Mouse (Mus musculus): Measurements from ENCODE around the gene Fopnl.

Fopnl gene

DNA sequence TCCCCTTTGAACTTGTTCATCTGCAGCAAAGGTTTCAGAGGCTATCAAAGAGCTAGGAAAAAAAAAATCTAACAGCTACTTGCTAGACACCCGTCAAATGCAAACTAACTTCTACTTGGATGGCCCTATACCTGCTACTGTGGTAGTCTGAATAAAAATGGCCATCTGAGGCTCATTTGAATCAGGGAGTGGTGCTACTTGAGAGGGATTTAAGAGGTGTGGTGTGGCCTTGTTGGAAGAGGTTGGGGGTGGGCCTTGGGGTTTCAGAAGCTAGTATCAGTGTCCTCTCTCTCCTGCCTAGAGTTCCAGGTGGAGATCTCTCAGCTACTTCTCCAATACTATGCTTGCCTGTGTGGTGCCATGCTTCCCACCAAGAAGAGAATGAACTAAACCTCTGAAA is 10.8 kb downstream of the Fopnl start:
- DNase-seq: no peak

DNA sequence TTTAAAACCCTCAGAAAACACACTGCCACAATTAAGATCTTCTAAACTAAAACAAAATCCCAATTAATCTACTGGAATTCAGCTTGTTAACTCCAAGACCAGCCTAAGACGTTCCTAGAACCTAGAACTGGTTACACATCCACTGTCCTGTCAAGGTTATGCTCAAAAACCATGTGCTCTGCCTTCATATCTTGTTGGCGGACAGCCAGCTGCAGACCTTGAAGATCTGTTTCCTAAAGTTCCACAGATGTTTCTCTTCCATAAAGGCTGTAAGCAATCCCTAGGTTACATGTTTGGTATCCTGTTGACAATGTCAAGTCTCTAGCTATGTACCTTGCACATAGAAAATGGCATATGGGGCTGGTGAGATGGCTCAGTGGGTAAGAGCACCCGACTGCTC is 12.4 kb downstream of the Fopnl start:
- no peak for DNase-seq

DNA sequence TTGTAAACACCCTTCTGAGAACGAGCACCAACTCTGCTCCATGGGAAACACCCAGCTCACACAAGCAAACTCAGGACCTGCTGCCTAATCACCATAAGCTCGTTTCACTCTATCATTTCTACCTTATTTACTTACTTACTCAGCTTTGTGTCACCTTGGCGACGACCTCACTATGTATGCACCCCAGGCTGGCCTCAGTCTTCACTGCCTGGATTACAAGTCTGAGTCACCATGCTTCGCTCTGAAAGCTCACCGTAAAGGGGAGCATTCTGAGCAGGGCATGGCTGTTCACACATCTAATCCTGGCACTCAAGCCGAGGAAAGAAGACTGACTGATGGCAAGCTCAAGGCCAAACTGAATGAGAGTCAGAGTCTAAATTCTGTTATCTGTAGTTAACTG is 13.5 kb downstream of the Fopnl start:
- no peak for DNase-seq

DNA sequence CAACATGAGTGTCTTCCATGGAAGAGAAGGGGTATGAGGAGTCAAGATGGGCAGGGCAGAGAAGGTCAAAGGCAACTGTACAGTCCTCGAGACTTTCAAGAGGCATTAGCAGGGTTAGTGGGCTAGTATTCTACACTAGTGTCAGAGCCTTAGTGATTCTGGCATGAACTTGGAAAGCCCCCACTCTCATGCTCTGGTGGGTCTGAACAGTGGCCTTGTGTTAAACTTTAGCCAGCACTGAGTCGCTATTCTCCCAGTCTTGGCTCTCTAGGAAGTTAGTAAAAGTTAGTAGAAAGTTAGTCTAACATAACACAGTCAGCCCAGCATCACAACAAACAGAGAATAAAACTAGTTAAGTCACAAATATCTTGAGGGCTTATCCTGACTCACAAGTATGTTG is 14.1 kb downstream of the Fopnl start:
- no peak for DNase-seq

DNA sequence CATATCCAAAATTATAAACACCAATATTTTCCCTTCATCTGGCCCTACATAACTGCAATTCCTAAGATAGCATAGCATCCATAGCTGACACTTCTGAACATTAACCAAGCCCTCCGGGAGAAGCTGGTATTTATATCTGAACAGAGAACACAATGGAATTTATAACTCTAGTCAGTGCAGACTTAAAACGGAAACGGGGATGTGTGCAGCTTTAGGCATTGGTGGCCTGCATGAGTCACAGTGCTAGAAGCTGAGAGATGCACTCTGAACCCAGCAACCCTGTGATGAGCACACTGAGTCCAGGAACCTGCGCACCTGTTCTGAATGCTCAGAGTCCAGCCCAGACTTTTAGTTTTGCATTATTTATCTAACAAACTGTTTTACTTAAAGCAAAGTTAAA is 18.7 kb downstream of the Fopnl start:
- no peak for DNase-seq

DNA sequence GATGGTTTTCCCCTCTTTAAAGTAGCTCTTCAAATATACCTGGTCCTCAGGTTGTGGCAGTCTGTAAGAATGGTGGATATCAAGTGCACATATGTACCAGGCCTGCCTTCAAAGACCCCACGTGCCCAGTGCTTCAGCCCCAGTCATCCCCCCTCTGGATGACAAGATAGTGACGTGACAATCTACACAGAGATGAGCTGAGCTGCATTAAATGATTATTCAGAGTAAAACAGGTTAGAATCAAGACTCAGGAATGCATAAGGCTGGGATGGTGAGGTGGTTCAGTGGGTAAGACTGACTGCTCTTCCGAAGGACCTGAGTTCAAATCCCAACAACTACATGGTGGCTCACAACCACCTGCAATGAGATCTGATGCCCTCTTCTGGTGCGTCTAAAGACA is 19.5 kb downstream of the Fopnl start:
- no peak for DNase-seq

DNA sequence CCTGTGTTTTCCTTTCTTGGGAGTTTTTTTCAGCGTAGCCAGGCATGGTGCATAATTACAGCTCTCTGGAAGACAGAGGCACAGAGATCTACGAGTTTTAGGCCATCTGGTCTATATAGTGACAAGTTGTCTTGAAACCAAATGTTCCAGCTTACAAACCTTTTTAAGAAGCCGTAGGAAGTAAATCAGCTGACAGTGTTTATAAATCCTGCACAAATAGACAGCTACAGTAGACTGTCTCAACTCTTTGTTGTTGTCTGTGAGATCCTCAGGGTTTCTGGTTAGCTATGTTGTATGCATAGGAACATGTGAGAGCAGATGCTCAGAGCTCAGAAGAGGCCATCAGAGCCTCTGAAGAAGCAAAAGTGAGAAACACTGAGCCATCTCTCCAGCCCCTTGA is 20.1 kb downstream of the Fopnl start:
- DNase-seq: no peak

DNA sequence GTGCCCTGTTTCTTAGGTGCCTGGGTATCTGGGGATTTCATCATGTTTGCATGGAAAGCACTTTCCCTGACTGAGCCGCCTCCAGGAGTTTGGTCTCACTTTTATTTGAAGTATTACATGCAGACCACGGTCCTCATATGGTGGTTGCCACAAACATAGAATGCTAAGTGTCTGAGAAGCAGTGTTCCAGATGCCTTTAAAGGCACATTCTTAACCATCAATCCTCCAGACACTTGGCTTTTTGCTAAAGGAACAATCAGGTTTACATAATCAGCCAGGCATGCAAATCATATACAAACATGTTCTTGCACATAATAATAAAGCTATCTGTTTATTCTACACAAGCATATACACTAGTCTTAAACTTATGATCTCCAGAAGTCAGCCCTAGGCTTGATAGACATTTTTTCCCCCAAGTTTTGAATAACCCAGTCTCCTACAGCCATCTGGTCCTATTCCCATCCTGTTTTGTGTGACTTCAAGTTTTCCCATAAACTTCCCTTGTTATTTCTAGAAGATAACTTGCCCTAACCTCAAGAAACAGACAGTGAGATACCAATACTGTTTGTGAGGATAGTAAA is 20.6 kb downstream of the Fopnl start:
- no peak for DNase-seq

DNA sequence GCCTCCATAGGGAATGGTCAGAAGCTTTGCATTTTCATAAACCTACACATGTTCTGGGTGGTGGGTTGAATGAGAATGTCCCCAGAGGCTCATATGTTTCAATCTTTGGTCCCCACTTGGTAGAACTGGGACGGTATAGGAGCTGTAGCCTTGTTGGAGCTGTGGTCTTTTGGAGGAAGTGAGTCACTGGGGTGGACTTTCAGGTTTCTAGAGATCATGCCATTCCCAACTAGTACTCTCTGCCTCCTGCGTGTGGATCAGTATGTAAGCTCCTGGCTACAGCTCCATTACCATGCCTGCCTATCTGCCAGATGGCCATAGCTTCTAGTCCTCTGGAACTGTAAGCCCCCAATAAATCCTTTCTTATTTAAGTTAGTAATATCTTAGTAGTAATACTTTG is 21.9 kb downstream of the Fopnl start:
- DNase-seq: no peak

DNA sequence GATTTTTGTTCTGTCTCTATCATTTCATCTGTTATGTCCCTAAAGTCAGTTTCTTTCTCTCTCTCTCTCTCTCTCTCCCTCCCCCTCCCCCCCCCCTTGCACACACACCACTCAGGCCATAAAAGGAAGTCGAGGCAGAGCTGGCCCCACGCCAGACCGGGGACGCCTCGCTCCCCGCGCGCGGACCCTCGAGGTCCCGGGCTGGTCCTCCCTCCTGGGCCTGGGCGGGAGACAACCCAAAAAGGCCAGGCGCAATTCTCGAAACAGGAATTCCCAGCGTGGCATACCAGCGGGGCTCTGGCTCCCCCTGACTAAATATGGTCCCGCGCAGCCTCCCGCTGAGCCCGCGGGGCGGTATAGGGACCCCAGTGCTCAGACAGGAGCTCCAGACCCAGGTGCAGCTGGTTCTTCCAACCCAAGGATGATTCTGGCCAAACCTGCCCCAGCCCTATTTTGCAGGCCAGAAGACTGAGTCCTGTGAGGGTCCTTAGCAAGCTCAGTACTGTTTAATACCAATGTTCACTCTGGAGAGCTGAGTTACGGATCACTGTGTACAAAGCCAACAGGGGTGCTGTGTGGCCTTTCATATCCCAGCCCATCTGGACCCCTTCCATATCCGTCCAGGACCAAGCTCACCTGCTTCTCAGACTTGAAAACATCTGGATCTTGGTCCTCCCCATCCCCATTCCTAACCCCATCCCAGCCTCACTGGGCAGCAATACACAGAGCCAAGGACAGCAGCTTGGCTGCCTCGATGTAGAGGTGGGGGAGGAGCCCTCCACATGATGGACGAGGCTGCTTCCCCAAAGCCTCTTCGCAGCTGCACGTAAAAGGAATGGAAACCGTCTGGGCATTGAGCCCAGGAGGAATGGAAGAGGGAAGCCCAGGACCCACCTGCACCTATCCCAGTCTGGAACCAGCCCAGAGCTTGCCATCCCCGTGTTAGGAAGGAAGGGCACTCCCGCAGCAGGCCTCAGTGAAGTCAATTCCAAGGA is 24.7 kb downstream of the Fopnl start:
- DNase-seq: no peak

DNA sequence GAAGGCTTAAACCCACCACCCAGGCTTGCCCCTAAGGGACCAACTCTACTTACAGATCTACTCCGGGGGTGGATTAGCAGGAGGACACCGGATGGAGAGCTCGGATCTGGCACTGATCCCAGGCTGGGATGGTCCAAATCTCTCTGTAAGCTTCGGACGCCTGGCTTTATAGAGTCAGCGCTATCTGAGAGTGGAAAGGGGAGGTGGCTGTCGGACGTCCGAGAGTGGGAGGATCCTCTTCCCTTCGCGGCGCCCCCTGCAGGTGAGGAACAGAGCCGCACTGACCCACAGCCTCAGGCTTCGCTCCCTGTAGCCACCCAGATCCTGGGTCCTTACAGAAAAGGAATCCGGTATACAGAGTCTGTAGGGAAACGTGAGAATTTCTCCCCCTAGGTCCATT is 26.0 kb downstream of the Fopnl start, which contains the start of gene Myh11:
Myh11 (minus strand) TSS at position 150 of the 400 bp plus-strand sequence.
- DNase-seq: peak; percentile 41

DNA sequence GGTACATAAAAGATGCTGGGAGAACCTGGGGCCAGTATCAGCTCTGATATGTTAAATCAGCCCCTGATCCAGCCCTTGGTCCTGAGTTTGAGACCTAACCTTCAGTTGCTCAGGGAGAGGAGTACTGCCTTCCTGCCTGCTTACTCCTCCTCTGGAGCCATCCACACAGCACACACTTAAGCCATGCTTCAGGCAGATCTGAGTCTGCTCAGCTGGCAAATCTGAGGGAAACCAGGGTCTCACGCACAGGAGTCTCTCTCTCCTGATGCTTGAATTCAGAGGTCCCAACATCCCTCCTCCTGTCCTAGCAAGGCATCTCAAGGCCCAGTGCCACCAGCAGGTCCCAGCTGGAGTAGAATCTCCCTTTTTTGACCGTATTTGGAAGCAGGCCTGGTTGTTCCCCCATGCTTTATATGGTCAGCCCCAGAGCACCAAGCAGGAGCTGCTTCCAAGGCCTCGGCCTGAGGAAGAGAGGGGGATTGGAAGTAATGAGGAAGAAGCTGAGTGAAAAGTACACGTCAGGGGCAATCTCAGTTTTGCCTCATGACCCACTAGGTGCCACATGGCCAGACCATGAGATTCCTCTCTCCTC is 44.7 kb downstream of the Fopnl start:
- no peak for DNase-seq

DNA sequence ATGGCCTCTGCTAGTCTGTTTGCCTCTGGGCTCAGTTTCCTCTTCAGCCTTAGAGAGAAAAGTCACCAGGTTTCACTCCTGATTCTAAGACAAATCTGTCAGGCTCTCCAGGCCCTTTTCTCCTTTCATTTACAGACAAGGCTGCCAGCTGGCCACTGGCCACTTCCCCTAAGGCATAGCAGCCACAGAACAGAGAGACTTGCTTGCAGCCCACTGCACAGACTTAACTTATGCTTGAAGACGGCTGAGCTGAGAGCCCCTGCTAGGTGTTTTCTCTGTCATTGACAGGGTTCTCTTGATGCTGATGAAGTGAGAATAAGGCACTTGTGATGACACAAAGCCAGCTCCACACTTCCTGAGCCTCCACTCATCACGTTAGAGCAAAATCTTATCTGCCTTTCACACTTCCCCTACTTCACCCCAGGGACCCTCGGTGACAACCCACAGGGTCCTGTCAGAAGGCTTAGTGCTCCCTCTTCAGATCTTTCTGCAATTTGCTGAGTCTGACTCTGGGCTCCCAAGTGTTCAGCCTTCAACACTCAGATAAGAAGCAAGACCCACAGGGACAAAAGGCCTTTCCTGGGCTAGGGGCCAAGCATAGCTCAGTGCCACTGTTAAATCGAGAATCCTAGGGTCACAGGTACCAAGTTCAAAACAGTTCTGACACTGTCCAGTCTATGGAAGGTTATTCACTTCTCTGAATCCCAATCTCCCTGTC is 51.8 kb downstream of the Fopnl start:
- no peak for DNase-seq

DNA sequence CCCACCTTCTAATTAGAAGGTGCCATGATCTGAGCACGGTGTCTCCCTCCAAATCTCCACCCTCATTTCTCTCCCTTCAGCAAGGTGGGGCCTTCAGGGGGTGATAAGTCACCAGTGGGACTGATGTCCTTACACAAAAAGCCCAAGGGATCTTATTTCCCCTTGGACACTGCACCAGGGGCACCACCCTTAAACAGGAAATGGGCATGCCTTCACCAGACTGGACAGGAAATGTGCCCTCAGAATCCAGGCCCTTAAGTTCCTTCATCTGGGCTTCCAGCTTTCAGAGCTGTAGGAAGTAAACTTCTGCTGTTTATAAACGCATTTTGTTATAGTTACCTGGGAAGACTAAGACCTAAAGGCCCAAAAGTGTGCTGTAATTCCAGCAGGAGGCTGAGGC is 52.7 kb downstream of the Fopnl start:
- DNase-seq: no peak

DNA sequence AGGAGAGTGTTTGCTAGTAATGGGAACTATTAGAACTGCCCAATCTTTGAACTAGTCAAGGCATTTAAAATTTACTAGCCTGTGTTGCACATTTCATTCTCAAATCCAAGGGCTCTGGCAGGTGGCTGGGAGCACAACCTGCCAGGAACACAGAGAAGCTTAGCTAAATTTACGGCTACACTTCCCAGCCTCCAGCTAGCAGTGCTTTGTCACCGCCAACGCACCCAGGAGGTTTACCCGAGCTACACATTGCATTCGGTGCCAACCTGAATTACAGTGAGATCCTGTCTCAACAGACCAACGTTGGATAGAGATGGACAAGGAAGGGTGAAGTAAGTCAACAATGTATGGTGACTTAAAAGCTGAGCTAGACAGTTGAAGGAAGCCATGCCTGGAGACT is 54.0 kb downstream of the Fopnl start:
- no peak for DNase-seq

DNA sequence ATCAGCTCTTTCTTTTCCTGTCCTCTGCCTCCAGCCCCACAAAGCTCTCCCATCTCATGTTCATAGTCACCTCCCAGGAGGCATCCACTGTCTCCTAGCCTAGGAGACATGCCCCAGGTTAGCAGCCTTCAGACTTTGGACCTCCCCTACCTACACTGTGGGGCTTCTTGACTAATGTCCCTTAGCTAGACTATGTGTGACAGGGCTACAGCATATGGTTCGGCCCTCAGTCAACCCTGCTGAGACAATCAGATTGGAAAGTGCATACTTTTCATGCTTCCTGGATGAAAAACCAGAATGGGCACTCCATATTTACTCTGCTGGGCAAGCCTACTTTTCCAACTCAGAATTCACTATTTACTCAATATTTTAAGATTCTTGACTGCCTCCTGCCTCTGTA is 54.8 kb downstream of the Fopnl start:
- DNase-seq: no peak

DNA sequence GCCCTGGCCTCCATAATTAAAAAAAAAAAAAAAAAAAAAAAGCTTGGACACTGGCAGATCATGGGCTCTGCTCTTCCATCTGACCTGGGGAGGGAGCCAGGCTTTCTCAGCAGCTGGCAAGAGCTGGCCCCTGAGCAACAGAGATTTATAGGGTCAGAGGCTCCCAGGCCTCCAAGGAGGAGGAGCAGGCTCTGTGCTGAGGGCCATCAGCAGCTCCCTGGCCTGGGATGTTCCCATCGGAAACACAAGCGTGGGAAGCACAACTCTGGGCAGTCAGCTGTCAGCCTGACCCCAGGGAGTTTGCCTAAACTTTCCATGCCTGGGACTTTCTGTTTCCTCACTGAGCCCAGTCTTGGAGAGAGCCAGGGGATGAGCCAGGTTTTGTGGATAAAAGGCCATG is 58.3 kb downstream of the Fopnl start:
- peak; percentile 38 for DNase-seq

DNA sequence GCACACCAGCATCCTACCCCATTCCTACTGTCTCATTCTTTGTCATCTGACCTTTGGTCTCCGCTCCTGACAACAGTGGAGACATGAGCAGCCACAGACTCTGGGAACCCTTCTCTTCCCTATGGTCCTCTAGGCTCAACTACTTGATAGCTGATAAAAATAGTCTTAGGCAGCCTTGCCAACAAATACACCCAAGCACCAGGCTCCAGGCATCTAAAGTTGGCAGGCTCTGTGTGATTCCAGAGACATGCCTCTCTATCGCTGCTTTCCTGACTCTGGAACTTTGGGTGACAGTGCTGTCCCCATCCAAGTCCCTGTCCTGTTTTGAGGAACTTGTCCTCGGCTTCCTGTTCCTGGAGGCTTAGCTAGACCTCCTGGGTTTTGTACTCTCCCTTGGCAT is 63.6 kb downstream of the Fopnl start:
- DNase-seq: no peak

DNA sequence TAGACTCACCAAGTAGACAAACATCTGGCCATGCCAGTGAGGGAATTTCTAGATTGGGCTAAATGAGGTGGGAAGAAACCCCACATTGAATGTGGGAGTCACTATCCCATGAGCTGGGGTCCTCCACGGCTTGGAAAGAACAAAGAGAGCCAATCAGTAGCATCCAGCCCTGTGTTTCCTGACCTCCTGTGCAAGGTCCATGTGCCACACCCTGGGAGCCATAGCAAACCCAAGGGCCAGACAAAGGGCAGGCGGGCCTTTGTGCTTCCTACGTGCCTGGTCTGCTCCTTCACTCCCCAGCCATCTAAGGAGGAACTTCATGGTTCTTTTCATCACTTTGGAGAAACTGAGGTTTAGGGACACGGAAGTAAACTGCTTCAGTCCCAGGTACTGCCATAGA is 64.3 kb downstream of the Fopnl start:
- DNase-seq: no peak

DNA sequence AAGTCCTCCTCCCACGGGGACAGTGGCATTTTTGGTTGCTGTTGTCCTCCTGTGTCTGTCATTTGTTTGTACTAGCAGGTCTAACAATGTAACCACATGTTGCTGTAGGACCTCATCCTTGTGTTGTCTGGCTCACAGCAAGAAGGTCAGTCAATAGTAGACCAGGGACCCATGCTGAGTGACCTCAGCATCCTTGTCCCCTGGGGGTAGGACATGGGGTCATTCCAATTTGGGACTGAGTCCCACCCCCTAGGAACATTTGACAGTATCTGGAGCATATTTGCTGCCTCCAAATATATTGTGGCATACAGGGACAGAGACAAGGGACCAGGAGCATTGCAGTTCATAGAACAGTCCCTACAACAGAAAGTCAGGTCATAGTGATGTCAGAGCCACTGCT is 67.3 kb downstream of the Fopnl start:
- no peak for DNase-seq

All from kidney, adult 11 months (tissue).